Mouse (Mus musculus): ENCODE data around the gene Glt8d2. TPM values are rescaled to one million over a fixed set of nuclear protein-coding genes. Genes with fewer than 3 reads are reported as not detected.

The Glt8d2 gene
- total RNA-seq (2017) = 1.2 TPM in 1 of 3 replicates, not detected in the others

- ATAC-seq (replicated peaks; ENCODE audit: insufficient number of reproducible peaks, low FRiP score, low TSS enrichment, poor library complexity, severe bottlenecking) = no peak
Measured at GRCm38 (mm10) chr10:82690494-82690893, at the start of gene Glt8d2. Gene Glt8d2 (minus strand): TSS chr10:82690650.

DNA sequence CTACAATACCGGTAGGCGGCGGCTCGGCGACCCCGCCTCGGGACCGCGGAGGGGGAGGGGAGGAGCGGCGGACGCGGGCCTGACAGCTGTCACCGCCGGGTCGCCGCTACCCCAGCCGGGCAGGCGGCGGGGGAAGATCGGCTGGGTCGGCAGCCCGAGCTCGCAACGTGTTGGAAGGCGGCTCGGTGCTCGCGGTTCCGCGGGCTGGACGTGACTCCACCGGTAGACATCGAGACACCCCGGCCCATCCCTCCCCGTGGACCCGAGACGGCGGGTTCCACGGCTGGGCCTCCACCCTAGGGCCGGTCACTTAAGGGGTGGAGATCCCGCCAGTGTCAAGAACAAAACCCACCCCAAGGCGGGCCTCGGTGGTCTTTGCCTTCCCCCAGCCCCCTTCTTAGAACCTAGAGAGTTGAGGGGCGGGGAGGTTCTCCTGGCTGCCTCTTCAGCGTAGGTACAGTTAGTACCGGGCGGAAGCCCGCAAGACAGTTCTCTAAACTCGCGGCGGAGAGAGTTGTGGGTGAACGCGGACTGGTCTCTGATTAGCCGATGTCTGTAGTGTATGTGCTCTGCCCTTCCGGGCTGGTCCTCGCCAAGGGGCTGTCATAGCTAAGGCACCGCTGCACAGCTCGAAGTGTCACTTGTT is 9.0 kb upstream of the Glt8d2 start:
- peak; percentile 5; the same call in 1 of the 2 replicates for ATAC-seq (replicated peaks; ENCODE audit: insufficient number of reproducible peaks, low FRiP score, low TSS enrichment, poor library complexity, severe bottlenecking)

- peak; percentile 59 for ATAC-seq (replicated peaks; ENCODE audit: insufficient number of reproducible peaks, low FRiP score, low TSS enrichment, poor library complexity, severe bottlenecking)
Measured at GRCm38 (mm10) chr10:82698712-82699261, 8.3 kb upstream of the Glt8d2 start.

GRCm38 (mm10) chr10:82697305-82697898 is 7.0 kb upstream of the Glt8d2 start:
- peak; percentile 78 for ATAC-seq (replicated peaks; ENCODE audit: insufficient number of reproducible peaks, low FRiP score, low TSS enrichment, poor library complexity, severe bottlenecking)

DNA sequence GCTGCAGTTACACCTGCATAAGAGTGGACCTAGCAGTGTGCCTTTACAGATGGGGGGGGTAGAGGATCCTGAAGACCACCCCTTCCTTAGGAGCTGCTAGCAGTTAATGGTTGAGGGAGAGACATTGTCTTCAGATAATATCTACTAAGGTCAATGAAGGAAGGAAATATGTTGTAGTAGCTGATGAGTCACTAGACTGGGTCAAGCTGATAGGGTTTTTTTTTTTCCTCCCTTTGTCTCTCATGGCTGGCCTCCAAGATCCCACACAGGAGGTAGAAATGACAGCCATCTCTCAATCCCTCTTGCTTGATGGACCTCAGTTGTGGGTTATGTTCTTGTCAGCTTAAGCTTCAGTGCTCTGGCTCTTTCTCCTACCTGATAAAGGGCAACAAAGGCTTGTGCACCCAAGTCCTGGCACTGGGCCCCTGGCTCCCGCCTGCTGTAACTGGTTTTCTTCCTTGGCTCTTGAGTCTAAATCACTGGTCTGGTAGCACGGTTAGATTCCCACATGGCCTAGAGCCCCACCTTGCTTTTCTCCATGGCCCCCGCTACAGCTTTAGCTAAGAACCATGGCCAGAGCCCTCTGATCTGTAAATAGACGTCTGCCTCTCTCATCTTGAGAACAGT is 6.1 kb upstream of the Glt8d2 start:
- ATAC-seq (replicated peaks; ENCODE audit: insufficient number of reproducible peaks, low FRiP score, low TSS enrichment, poor library complexity, severe bottlenecking) = no peak

- ATAC-seq (replicated peaks; ENCODE audit: insufficient number of reproducible peaks, low FRiP score, low TSS enrichment, poor library complexity, severe bottlenecking) = no peak
Measured at GRCm38 (mm10) chr10:82695956-82696355, 5.5 kb upstream of the Glt8d2 start, which contains the start of gene Hcfc2. Gene Hcfc2 (plus strand): TSS chr10:82696160.

DNA sequence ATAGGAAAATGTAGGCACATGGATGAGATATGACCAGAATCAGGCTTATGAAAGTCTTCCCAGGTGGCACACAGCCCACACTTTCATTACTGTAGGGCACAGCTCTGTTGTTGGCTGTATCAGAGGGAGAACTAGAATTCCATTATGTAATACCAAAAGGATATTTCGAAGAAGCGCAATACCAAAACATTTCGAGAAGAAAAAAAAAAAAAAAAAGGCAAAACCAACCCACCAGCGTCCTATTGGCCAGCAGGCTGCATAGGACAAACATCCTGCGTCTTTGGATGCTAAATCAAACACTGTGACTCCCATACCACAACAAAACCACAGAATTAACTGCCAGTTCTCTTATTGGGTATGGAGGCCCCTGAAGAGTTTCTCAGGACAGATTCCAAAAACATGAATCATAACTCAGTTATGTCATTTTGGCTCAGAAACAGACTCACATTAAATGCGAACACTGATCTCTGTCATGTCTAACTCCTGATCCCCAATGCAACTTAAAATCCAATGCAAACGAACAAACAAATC is 704 bp downstream of the Glt8d2 start:
- ATAC-seq (replicated peaks; ENCODE audit: insufficient number of reproducible peaks, low FRiP score, low TSS enrichment, poor library complexity, severe bottlenecking) = no peak

GRCm38 (mm10) chr10:82685440-82685839 is 5.0 kb downstream of the Glt8d2 start:
- ATAC-seq (replicated peaks; ENCODE audit: insufficient number of reproducible peaks, low FRiP score, low TSS enrichment, poor library complexity, severe bottlenecking) = no peak

GRCm38 (mm10) chr10:82681639-82682038 is 8.8 kb downstream of the Glt8d2 start:
- no peak for ATAC-seq (replicated peaks; ENCODE audit: insufficient number of reproducible peaks, low FRiP score, low TSS enrichment, poor library complexity, severe bottlenecking)

DNA sequence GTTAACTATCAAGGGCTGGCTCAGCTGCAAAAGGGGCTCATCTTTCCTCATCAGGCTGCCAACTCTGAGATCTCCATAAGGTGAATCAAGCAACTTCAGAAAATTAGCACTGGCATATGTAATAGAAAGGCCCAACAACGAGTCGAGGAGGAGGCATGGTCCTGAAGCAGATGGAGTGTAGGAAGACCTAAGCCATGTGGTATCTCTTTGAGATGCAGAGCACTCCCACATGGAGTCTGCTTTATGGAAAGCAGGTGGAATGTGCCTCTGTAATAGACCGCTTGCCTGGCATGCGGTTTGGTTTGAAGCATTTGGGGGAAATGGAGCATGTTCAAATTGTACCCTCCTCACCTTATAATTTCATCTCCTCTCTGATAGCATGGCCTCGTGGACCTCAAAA is 9.7 kb downstream of the Glt8d2 start:
- no peak for ATAC-seq (replicated peaks; ENCODE audit: insufficient number of reproducible peaks, low FRiP score, low TSS enrichment, poor library complexity, severe bottlenecking)

- no peak for ATAC-seq (replicated peaks; ENCODE audit: insufficient number of reproducible peaks, low FRiP score, low TSS enrichment, poor library complexity, severe bottlenecking)
Measured at GRCm38 (mm10) chr10:82676949-82677348, 13.5 kb downstream of the Glt8d2 start.

GRCm38 (mm10) chr10:82670205-82670604 is 20.2 kb downstream of the Glt8d2 start:
- peak; percentile 74; the same call in 1 of the 2 replicates for ATAC-seq (replicated peaks; ENCODE audit: insufficient number of reproducible peaks, low FRiP score, low TSS enrichment, poor library complexity, severe bottlenecking)

DNA sequence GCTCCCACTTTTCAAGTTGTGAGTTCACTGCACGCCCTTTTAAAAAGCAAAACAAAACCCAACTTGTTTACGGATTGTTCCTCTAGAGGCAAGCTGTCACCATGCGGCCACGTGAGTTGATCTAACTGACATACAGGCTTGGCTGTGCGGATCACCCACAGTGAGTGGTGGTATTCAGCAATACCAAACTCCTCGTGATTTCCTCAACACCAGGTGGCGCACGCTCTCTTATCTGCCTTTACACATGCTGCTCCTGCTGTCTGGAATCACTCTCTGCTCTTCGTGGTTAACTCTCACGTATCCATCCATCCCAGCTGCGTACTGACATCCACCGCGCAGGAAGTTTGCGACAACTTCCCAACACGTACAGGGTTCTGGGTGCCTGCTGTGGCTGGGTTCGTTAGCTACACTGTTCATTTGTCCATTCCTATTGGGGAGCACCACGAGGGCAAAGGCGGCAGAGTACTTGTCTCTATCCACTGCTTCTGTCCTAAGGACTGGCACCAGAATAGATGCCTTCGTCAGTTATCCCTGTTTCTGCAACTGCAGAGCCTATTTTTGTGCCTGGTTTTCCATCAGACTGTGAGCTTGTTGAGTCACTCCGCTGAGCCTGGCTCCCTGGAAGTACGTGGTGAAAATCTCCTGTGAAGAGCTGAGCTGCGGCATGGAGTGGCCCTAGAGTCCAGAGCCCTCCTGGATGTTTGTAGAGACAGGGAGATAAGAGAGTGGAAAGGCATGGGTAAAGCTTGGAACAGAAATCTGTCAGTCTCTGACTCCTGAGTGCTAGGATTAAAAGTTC is 23.8 kb downstream of the Glt8d2 start:
- ATAC-seq (replicated peaks; ENCODE audit: insufficient number of reproducible peaks, low FRiP score, low TSS enrichment, poor library complexity, severe bottlenecking) = peak; percentile 80

- ATAC-seq (replicated peaks; ENCODE audit: insufficient number of reproducible peaks, low FRiP score, low TSS enrichment, poor library complexity, severe bottlenecking) = no peak
Measured at GRCm38 (mm10) chr10:82665951-82666350, 24.5 kb downstream of the Glt8d2 start.

DNA sequence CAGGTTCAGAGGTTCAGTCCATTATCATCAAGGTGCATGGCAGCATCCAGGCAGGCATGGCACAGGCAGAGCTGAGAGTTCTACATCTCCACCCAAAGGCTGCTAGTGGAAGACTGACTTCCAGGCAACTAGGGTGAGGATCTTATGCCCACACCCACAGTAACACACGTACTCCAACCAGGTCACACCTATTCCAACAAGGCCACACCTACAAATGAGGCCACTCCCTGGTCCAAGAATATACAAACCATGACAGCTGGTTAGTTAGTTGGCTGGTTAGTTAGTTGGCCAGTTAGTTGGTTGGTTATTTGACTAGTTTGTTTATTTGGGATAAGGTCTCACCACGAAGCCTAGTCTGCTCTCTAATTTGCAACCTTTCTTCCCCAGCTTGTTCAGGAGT is 27.2 kb downstream of the Glt8d2 start:
- ATAC-seq (replicated peaks; ENCODE audit: insufficient number of reproducible peaks, low FRiP score, low TSS enrichment, poor library complexity, severe bottlenecking) = no peak

DNA sequence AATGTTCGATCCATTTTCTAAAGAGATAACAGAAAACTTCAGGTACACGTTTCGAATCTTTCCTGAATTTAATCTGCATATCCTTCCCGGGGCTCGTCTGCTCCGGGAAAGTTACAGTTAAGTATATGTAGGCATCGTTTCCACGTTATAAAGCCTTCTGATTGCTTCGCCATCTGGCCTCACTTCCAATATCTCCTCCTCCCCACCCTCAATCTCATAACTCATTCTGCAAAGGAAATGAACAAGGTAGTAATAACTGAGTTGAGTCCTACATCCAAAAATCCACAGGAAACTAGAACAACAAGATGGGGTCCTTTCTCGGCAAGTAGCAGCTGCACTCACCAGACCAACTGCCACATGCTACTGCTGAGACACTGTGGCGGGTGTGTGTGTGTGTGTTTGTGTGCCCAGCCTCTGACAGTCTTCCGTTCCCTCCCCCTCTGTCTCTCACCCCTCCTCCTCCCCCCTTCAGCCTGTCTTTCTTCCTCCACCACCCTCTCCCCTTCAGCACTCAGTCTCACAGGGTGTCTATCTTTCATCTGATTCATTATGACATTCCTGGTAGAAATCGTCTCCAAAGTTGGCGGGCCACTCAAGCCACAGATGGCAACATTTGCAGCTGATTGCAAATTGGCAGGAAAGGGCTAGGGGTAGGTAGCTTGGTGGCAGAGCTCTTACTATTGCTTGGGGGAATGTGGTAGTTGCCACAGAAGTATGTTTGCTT is 28.0 kb downstream of the Glt8d2 start:
- no peak for ATAC-seq (replicated peaks; ENCODE audit: insufficient number of reproducible peaks, low FRiP score, low TSS enrichment, poor library complexity, severe bottlenecking)

DNA sequence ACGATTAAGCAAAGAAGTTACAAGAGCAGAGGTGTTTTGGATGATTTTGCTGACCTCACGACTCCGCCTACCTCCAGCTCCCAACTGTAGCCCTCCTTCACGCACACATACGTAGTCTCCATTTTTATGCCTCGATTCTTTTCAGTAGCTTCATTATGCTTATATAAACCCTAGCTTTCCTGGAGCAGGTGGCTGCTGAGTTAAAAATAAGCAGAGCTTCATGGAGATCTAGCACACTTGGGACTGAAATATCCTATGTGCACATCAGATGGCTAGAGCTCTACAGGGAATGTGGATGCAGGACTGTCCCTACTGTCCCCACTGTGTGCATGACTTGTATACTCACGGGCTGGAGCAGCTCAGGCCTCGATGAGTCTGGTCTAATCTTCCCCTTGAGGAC is 28.6 kb downstream of the Glt8d2 start:
- no peak for ATAC-seq (replicated peaks; ENCODE audit: insufficient number of reproducible peaks, low FRiP score, low TSS enrichment, poor library complexity, severe bottlenecking)

GRCm38 (mm10) chr10:82654581-82654980 is 35.9 kb downstream of the Glt8d2 start:
- ATAC-seq (replicated peaks; ENCODE audit: insufficient number of reproducible peaks, low FRiP score, low TSS enrichment, poor library complexity, severe bottlenecking) = no peak
